Mouse (Mus musculus): ENCODE measurements around the gene Zfp185.
"Not testable (repeated sequence)": the region's sequence is repeated elsewhere in the genome, so short reads cannot be mapped to it uniquely, and the experiment has no call there.

The Zfp185 gene

GRCm38 (mm10) chrX:73062323-73062722 is 75.2 kb downstream of the Zfp185 start:
- no peak for DNase-seq (ENCODE audit: low read depth)

DNA sequence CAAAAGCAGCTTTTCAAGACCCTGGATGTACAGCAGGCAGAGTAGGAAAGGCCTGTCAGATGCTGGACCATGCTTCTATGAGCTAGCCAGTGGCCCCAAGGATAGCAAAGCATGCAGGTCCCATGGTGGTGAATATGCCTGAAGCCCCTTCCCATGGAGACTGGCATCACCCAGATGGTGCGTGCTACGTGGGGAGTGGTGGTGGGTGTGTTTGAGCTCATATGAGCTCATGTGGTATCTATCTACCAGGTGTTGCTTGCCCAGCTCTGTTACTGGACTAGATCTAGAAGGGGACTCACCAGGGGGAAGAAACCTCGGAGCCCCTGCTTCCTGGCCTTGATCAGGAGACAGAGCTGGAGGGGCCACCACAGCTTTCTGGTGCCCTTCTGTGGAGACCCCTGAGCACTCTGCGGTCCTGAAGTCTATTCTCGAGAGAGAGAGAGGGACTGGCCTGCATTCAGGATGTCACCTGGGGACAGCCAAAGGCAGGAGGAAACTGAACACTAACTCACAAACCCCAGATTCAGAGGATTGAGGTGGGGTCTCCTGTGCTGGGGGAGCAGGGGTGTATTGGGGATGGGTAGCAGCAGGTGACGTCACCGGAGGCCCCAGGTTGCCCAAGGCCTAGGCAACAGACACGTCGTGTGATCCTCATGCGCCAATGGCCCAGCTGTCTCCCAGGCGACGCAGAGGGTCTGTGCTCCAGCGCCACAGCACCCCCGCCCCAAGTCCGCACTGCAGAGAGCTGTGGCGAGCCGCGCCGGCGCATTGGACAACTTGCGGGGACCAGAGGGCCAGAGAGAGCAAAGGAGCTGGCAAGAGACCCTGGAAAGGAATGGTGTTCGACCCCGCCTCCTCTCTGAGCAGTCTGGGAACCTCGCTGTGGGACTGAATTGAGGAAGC is 76.6 kb downstream of the Zfp185 start:
- DNase-seq (ENCODE audit: low read depth), result no peak

DNA sequence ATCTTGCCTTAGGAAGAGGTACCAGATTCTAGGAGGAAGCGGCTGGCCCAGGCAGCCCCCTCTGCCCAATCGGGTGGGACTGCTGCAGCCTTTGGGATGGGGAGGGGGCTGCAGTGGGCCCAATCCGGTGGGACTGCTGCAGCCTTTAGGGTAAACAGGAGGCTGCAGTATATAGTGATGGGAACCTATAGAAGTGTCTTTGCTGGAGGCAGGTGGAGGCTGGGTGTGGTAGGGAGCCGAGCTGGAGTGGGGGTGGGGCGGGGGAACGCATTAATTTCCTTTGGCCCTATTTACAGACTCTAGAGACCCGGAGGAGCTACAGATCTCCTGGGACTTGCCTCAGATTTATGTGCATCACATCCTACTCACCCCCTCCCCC is 77.3 kb downstream of the Zfp185 start, which contains the start of gene Pnma3:
TSS of gene Pnma3 (plus strand) at position 373 of the 379 bp plus-strand sequence.
- no peak for DNase-seq (ENCODE audit: low read depth)

- DNase-seq (ENCODE audit: low read depth), result not testable (repeated sequence)
These were observed 79.7 kb downstream of the Zfp185 start for GRCm38 (mm10) chrX:73066765-73067312.
